Mouse (Mus musculus) mouse embryonic stem cell (cell line): ENCODE results near the gene Fance.

Experiments
- in situ Hi-C, 2 experiments: fragments of 300-500 bp; cut with MboI; formaldehyde crosslinking; loops; 1 replicate in 1 of 2; 3 replicates in 1 of 2; pipeline ENCODE4 v1.14.3; 2019 to 2020; ENCODE audit warnings: low sequenced_read_pairs in 2 of 2, low pct_unique_long_range_greater_than_20kb in 1 of 2, mixed read lengths in 1 of 2; ENCODE audit not compliant: unreplicated experiment in 1 of 2

The Fance gene

GRCm38 (mm10) chr17:28361921-28362652 is 48.8 kb downstream of the Fance start:
- in situ Hi-C loops: no loop called here

DNA sequence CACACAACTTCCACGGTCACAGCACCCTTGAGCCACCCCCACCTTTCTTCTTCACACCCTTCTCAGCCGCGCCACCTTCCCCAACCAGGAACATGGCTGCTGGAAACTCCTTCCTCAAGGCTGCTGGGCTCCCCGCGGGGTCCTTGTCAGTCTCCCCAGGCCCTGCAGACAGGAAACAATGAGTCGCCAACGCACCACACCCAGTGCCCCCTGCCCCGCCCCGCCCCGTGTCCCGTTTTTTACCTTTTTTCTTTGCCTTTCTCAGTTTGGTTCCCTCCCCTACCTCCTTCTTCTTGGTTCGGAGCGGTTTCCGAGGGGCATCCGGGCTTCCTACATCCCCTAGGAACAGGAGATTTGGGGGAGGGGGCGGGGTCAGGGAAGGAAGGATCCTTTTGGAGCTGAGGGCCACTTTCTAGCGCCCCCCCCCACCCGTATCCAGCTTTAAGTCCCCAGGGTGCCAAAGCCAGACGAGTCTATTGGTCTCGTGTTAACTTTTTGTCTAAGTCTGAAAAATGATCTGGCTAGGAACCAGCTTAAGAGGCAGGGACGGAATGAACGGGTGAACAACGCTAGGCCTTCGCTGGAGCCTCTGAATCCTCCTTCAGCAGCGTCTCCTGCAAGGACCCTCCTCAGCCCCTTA is 49.5 kb downstream of the Fance start:
- in situ Hi-C loops: no loop called here

DNA sequence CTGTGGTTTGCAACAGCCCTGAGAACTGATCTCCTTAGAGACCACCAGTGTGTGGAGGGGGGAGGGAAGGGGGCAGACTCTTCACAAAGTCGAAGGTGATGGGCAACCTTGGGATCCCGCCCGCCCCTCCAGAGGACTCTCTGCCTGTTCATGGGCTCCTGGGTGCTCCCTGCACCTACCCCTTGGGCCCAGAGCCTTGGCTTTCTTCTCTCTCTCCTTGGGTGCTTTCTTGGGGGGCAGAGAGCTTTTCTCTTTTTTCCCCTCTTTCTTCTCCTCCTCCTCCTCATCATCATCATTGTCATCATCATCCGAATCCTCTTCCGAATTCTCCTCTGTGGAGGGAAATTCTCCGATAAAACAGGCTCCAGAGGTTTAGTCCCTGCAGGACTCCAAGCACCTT is 50.2 kb downstream of the Fance start:
- in situ Hi-C loops: no loop called here

GRCm38 (mm10) chr17:28365122-28365521 is 51.8 kb downstream of the Fance start, which contains the start of gene Tulp1:
Tulp1 (minus strand) TSS chr17:28365222.
- in situ Hi-C loops: no loop called here

DNA sequence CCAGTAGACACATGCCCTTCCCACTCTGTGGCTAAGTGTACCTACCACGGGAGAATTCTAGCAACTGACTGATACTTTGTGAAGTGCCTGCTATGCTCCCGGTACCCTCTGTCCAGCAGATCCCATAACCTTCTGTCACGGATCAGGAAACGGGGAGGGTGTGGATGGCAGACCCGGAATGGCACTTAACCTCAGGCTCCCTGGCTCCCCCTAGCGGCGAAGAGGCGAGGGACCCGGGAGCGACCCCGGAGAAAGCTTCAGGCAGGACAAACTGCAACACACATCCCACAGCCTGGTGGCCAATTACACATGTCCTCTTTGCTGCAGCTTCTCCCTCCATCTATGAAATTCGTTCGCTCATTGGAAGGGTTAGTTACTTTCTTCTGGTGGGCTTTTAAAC is 55.1 kb downstream of the Fance start:
- in situ Hi-C loops: no loop called here

DNA sequence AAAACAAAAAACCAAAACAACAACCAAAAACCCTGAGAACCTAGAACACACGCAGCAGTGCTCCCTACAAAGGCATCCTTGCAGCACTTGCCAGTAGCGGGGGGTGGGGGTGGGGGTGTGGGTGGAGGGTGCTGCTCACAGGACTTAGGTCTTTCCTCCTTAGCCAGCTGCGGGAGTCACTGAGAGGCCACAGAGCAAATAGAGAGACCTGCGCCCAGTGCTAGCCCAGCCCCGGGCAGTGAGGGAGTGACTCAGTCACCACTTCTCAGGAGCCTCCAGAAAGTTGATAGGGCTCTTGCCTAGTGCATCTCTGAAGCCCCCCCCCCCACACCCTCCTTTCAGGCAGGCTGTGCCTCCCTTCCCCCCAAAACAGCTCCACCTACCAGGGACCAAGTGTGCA is 55.7 kb downstream of the Fance start:
- in situ Hi-C loops: no loop called here

DNA sequence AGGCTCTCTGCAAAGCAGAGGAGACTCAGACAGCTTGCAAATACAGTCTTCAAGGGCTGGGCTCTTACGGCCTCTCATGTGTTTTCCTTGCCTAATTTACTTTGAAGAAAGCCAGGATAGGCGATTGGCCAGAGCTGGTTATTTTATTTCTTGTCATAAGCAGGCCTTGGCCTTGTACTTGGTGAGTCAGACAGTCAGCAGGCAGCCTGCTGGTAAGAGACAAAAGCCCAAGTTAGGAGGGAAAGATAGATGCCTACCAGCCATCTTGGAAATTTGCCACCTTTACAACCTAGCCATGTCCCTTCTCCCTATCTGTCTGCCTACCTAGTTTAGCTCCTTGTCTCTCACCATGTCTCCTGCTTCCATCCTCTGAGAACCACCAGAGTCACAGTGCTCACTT is 58.0 kb downstream of the Fance start:
- in situ Hi-C loops: no loop called here

- in situ Hi-C loops: no loop called here
Measured at GRCm38 (mm10) chr17:28371941-28372340, 58.6 kb downstream of the Fance start.

GRCm38 (mm10) chr17:28373821-28374220 is 60.5 kb downstream of the Fance start:
- in situ Hi-C loops: no loop called here

DNA sequence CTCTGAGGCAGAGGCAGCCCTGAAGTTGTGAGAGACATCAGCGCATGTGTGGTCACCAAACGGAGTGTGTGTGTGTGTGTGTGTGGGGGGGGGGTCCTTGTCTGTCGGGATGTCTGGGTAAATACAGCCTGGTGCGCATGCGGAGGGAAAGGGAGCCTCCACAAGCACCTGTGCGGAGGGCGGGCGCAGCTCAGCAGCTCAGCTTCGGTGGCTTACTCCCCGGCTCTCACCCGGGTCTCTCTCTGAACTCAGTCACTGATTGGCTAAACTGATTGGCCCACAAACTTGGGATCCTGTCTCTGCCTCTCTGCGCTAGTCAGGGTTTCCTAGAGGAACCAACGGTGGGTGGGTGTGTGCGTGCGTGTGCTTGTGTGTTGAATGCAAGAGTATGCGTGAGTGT is 61.2 kb downstream of the Fance start:
- in situ Hi-C loops: no loop called here

DNA sequence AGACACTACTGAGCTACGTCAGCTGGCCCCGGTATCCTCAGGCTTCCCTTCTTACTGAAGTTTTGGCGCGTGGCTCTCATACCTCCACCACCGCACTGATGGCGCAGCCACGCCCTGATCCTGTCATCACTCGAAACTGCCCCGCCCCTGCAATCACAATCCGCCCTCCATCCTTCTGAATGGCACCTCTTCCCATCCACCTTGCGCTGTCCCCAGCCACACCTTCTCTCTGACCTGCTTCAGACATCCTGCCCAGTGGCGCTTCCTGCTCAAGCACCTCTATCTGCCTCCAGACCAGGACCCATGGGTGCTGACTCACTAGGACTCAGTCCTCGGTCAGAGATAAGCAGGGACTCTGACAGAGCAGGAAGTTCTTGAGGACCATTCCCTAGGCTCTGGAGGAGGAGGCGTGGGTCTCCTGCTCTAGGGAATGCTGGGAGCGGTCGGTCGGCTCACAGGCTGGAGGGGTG is 62.3 kb downstream of the Fance start:
- in situ Hi-C loops: loop anchor here in 1 of 2 experiments (5.0 kb wide), 1 partner anchor 162 kb away; no protein-coding TSS in a partner anchor
